Mouse (Mus musculus) kidney, postnatal 0 days (tissue): ENCODE data around the gene Stxbp2. TPM values are rescaled to one million over a fixed set of nuclear protein-coding genes. Genes with fewer than 3 reads are reported as not detected.

ENCODE experiments used
- ATAC-seq: fragments of 200-750 bp; cut with Nextera tagmentation; replicated peaks from 2 replicates; pipeline ENCODE4 v1.8.0; 2017; ENCODE audit warnings: low read depth, moderate number of reproducible peaks, moderate TSS enrichment, moderate library complexity; ENCODE audit not compliant: low FRiP score
- DNase-seq: peaks from one replicate; pipeline ENCODE4 v3.0.0-alpha.2; 2016; ENCODE audit warnings: low spot score
- H3K27ac ChIP-seq: fragments of 300-500 bp; sonication (generic); 2 replicates; pipeline ENCODE4 v1.5.1; 2014; ENCODE audit warnings: mild to moderate bottlenecking
- H3K27me3 ChIP-seq: fragments of 300-500 bp; sonication (generic); 2 replicates; pipeline ENCODE4 v1.6.1; 2014; ENCODE audit warnings: low read length, mixed read lengths; ENCODE audit not compliant: insufficient read depth
- H3K36me3 ChIP-seq: fragments of 300-500 bp; sonication (generic); 2 replicates; pipeline ENCODE4 v1.6.1; 2014; ENCODE audit warnings: low read length, mixed read lengths; ENCODE audit not compliant: insufficient read depth
- H3K4me1 ChIP-seq: fragments of 300-500 bp; sonication (generic); replicated peaks from 2 replicates; pipeline ENCODE4 v1.6.1; 2014; ENCODE audit warnings: antibody characterized with exemption, low read length, mixed read lengths; ENCODE audit not compliant: insufficient read depth
- H3K4me2 ChIP-seq: fragments of 300-500 bp; sonication (generic); 2 replicates; pipeline ENCODE4 v1.6.1; 2014; ENCODE audit warnings: mild to moderate bottlenecking, low read length, moderate library complexity, mixed read lengths
- H3K4me3 ChIP-seq: fragments of 300-500 bp; sonication (generic); replicated peaks from 2 replicates; pipeline ENCODE4 v1.5.1; 2014; ENCODE audit warnings: low read depth, low read length
- H3K9ac ChIP-seq: fragments of 300-500 bp; sonication (generic); 2 replicates; pipeline ENCODE4 v1.6.1; 2014; ENCODE audit warnings: low read depth, low read length
- H3K9me3 ChIP-seq: fragments of 300-500 bp; sonication (generic); replicated peaks from 2 replicates; pipeline ENCODE4 v1.6.1; 2016; ENCODE audit warnings: low read length, inconsistent platforms, mixed read lengths
- CTCF ChIP-seq: IDR thresholded peaks from 2 replicates; pipeline ENCODE4 v1.5.1; 2016; ENCODE audit warnings: antibody characterized with exemption, low read depth, mild to moderate bottlenecking, moderate library complexity
- WGBS: fragments of 180-500 bp; shearing (Covaris S2); extraction: QIAGEN DNeasy Blood & Tissue Kit; methylation state at CpG from one replicate; pipeline ENCODE4 v1.1.7; 2014; 5-methylcytosine and 5-hydroxymethylcytosine counted together
- polyA plus RNA-seq: library from polyadenylated mRNA; unstranded; fragments of >200 nt; fragmentation: Nextera tagmentation; extraction: Ambion mirVana; gene quantifications from 2 replicates; pipeline ENCODE4 v1.2.1, GENCODE M21; 2015

The Stxbp2 gene
- polyA plus RNA-seq, 1 experiment from 2014 or later, result 88.6 TPM

GRCm38 (mm10) chr8:3607822-3608221 lies 22.9 kb upstream of the Stxbp2 start:
- Histone ChIP-seq H3K4me2 (no peak overlapping the region), H3K27ac (no peak overlapping the region), H3K9me3 (no peaks in the 10 kb centered on the region), H3K4me1 (no peaks in the 10 kb centered on the region), H3K36me3 (peaks cover 38% of the 10 kb centered on the region), H3K27me3 (no peaks in the 10 kb centered on the region), H3K9ac (no peak overlapping the region), H3K4me3 (no peak overlapping the region)
- ATAC-seq (no peak), DNase-seq (no peak)
- WGBS, result 90% methylated on average over 7 of the region's 7 CpGs
- no peak for TF ChIP-seq CTCF

DNA sequence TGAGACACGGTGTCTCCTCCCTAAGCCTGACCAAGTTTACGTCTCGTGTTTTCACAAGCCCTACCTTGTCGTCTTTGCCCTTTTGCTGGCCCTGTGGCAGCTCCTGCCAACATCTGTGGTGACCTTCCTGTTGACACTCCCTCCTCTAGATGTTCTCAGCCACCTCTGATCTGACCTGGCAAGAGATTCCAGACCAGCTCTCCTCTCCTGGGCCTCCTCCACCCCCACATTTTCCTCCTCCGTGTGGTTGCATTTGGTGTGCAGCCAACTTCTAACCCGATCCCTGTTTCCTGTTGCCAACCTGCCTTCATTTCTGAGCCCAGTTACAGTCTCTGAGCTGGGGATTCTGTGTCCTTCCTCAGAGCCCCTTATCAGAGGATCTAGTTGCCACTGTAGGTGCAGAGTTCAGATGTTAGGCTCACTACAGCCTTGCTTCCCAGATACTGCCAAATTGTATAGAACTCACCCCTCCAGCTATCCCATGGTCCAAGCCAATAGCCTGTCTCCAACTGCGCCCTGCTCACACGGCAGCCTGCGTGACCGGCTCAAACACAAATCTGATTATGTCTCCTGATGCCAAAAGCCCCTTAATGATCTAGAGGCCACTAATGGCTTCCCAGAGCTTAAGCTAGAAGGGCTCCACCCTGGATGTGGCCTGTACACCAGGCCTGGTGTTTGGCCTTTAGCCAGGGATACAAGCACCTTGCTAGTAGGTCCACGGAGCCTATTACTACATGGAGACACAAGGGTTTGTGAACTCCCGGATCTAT lies 21.5 kb upstream of the Stxbp2 start:
- Histone ChIP-seq H3K27ac (peak overlapping the region; percentile 65), H3K4me2 (no peak overlapping the region), H3K36me3 (peaks cover 48% of the 10 kb centered on the region), H3K9me3 (no peaks in the 10 kb centered on the region), H3K4me1 (no peaks in the 10 kb centered on the region), H3K4me3 (no peak overlapping the region), H3K27me3 (no peaks in the 10 kb centered on the region), H3K9ac (no peak overlapping the region)
- no peak for DNase-seq
- no peak for ATAC-seq
- TF ChIP-seq CTCF, result no peak
- WGBS, result 60% methylated on average over 12 of the region's 12 CpGs

DNA sequence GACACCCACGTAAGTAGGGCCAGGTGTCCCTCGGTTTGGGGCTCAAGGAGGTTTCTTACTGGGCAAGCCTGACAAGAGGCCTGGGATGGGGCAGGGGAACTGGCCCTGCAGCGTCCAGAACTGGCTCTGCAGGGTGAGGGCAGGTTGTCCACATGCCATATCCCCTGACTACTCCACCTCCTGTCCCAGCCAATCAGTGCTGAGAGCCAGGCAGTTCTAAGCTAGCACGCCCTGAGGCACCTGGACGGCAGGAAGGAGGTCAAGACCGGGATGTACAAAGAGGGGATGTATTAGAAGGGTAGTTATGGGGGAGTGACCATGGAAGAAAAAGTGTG lies 21.0 kb upstream of the Stxbp2 start:
- Histone ChIP-seq H3K9me3 (no peaks in the 10 kb centered on the region), H3K27me3 (no peaks in the 10 kb centered on the region), H3K27ac (peak overlapping the region; percentile 65), H3K4me3 (no peak overlapping the region), H3K36me3 (peaks cover 52% of the 10 kb centered on the region), H3K4me1 (no peaks in the 10 kb centered on the region), H3K9ac (no peak overlapping the region), H3K4me2 (no peak overlapping the region)
- TF ChIP-seq CTCF, result no peak
- ATAC-seq, result peak; percentile 60
- WGBS, result 79% methylated on average over 6 of the region's 6 CpGs
- DNase-seq, result peak; percentile 22

DNA sequence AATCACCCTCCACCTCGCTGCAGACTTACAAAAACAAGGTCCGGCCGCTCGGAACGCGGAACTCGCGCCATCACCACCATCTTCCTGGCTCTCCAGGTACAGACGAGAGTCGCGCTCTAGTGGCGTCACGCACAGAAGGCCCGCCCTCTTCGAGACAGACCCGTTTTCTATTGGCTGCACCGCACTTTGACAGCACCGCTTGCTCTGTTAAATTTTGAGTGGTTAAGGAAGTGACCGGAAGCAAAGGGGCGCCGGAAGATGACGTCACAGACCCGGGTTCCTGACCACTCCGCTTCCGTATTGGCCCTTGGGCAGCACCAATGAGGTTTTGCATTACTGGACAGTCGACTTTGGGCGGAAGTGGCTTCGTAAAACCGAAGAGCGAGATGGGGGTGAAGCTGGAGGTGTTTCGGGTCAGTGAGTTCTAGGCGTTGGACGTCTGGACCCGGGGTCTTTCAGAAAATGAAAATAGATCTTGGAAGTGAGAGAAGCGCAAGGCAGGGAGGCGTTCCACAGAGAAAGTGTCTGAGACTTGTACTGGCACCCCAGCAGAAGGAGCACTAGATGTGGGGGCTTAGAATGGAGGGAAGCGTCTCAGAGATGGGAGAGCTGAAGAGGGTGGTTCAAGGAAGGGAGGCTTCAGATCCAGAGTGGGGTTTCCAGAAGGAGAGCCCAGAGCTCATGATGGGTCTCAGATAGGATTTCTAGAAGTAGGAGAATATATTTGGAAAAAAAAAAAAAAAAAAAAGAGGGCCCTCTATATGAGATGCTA lies 9.4 kb upstream of the Stxbp2 start, which contains the start of the genes Xab2 and Pet100:
Xab2 (minus strand) TSS at position 118 of the 772 bp plus-strand sequence.
Pet100 (plus strand) TSS at position 350 of the 772 bp plus-strand sequence.
- Histone ChIP-seq H3K4me3 (peak within 1 kb of the TSS; percentile 83), H3K36me3 (peaks cover 9% of the 10 kb centered on the region), H3K4me1 (peaks cover 8% of the 10 kb centered on the region), H3K9me3 (no peaks in the 10 kb centered on the region), H3K4me2 (peak within 1 kb of the TSS; percentile 88), H3K9ac (peak within 1 kb of the TSS; percentile 78), H3K27ac (no peak within 1 kb of the TSS), H3K27me3 (no peaks in the 10 kb centered on the region)
- no peak for TF ChIP-seq CTCF
- peak; percentile 98 for ATAC-seq
- under 1% methylated on average over 37 of the region's 37 CpGs for WGBS
- DNase-seq, result peak; percentile 99

DNA sequence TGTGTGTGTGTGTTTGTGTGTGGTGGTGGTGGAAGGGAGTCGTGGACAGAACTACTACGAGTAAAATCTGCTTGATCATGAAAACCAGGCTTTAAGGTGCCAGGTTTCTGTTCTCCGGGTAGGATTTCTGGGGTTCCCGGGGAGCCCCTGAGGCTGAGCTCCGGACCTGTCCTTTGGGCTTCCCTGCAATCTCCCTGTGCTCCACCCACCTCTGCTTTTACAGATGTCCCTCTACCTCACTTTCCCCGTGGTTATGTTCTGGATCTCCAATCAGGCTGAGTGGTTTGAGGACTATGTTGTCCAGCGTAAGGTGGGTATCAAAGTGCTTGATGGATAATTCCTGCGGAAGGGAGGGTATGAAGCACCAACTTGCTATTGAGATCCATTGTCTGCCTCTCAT lies 8.6 kb upstream of the Stxbp2 start:
- Histone ChIP-seq H3K4me2 (peak overlapping the region; percentile 83), H3K4me1 (peaks cover 8% of the 10 kb centered on the region), H3K4me3 (peak overlapping the region; percentile 83), H3K9me3 (no peaks in the 10 kb centered on the region), H3K27ac (no peak overlapping the region), H3K36me3 (peaks cover 9% of the 10 kb centered on the region), H3K27me3 (no peaks in the 10 kb centered on the region), H3K9ac (no peak overlapping the region)
- ATAC-seq, result no peak
- 66% methylated on average over 8 of the region's 8 CpGs for WGBS
- no peak for TF ChIP-seq CTCF
- no peak for DNase-seq

GRCm38 (mm10) chr8:3625445-3625844 lies 5.3 kb upstream of the Stxbp2 start, which contains the start of gene Pcp2:
TSS of gene Pcp2 (minus strand) at chr8:3625545.
- Histone ChIP-seq H3K27ac (no peak within 1 kb of the TSS), H3K9ac (no peak within 1 kb of the TSS), H3K9me3 (no peaks in the 10 kb centered on the region), H3K4me2 (no peak within 1 kb of the TSS), H3K4me1 (peaks cover under 1% of the 10 kb centered on the region), H3K27me3 (0 out of 2 replicates have a peak, but pooled peaks cover 3% of the 10 kb centered on the region), H3K4me3 (no peak within 1 kb of the TSS), H3K36me3 (no peaks in the 10 kb centered on the region)
- DNase-seq (no peak), ATAC-seq (no peak)
- WGBS, result 52% methylated on average over 1 of the region's 1 CpGs
- no peak for TF ChIP-seq CTCF
